Mouse (Mus musculus) neural tube, embryonic 12.5 days (tissue): Measurements from ENCODE around the gene Hoxd12. TPM values are rescaled to one million over a fixed set of nuclear protein-coding genes. Genes with fewer than 3 reads are reported as not detected.

ENCODE experiments used
- ATAC-seq: fragments of 200-750 bp; cut with Nextera tagmentation; 2 replicates; pipeline ENCODE4 v1.8.0; 2017; ENCODE audit warnings: low read depth, mild to moderate bottlenecking, moderate TSS enrichment, moderate library complexity; ENCODE audit not compliant: low FRiP score
- H3K27ac ChIP-seq: fragments of 300-500 bp; sonication (generic); 2 replicates; pipeline ENCODE4 v1.5.1; 2016
- H3K27me3 ChIP-seq: fragments of 300-500 bp; sonication (generic); replicated peaks from 2 replicates; pipeline ENCODE4 v1.6.1; 2016; ENCODE audit warnings: mild to moderate bottlenecking
- H3K36me3 ChIP-seq: fragments of 300-500 bp; sonication (generic); 2 replicates; pipeline ENCODE4 v1.6.1; 2016; ENCODE audit warnings: mild to moderate bottlenecking
- H3K4me1 ChIP-seq: fragments of 300-500 bp; sonication (generic); 2 replicates; pipeline ENCODE4 v1.6.1; 2016
- H3K4me2 ChIP-seq: fragments of 300-500 bp; sonication (generic); replicated peaks from 2 replicates; pipeline ENCODE4 v1.6.1; 2016; ENCODE audit warnings: mild to moderate bottlenecking
- H3K4me3 ChIP-seq: fragments of 300-500 bp; sonication (generic); 2 replicates; pipeline ENCODE4 v1.5.1; 2016
- H3K9ac ChIP-seq: fragments of 300-500 bp; sonication (generic); 2 replicates; pipeline ENCODE4 v1.6.1; 2016; ENCODE audit warnings: mild to moderate bottlenecking
- H3K9me3 ChIP-seq: fragments of 300-500 bp; sonication (generic); 2 replicates; pipeline ENCODE4 v1.6.1; 2016; ENCODE audit warnings: mild to moderate bottlenecking
- WGBS: fragments of 180-500 bp; shearing (Covaris S2); methylation state at CpG from one replicate; pipeline ENCODE4 v1.1.7; 2016; 5-methylcytosine and 5-hydroxymethylcytosine counted together
- polyA plus RNA-seq: library from polyadenylated mRNA; unstranded; fragments of >200 nt; fragmentation: Nextera tagmentation; extraction: Ambion mirVana; gene quantifications from 2 replicates; pipeline ENCODE4 v1.2.1, GENCODE M21; 2016

Gene Hoxd12
- polyA plus RNA-seq, 1 experiment from 2014 or later = 4.1 TPM

DNA sequence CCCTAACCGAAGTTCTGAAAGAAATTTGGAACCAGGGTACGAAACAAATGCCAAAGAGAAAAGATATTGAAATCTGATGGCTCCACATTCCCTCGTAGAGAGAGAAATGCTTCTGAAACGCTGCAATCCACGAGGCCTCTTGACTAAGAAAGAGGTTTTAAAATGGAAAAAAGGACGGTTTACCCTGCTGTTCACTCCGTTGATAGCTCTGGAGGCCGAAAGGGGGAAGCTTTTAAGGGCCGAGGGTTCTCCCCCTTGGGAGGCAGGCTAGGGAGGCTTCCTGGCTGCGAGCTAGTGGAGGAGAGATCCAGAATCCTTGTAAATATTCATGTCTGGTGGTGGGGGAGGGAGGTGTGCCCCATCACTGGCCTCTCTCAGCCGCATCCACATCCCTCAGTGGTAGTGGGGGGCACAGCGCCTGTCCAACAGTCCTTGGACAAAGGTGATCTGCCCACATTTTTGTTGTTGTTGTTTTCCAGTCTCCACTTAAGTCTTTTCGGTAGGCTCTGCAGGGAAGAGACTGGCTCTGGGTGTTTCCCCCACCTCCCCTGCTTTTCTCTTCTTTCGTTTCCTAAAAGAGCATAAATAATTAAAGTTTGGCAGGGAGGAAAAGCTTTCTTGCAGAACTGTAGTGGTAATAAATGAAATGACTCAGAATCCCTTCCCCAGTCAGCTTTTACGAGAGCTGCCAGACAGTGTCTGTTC is 4.2 kb downstream of the Hoxd12 start, which contains the start of gene Hoxd11:
Hoxd11 (plus strand) TSS at position 667 of the 705 bp plus-strand sequence.
- peaks cover 99% of the 10 kb centered on the region for H3K27me3 ChIP-seq
- ATAC-seq = no peak
- H3K9me3 ChIP-seq = no peaks in the 10 kb centered on the region
- peak within 1 kb of the TSS; percentile 53 for H3K9ac ChIP-seq
- peak within 1 kb of the TSS; percentile 53 for H3K4me2 ChIP-seq
- H3K4me3 ChIP-seq = peak within 1 kb of the TSS; percentile 50
- peaks cover 18% of the 10 kb centered on the region for H3K4me1 ChIP-seq
- WGBS = under 1% methylated on average over 15 of the region's 15 CpGs
- H3K27ac ChIP-seq = peak within 1 kb of the TSS; percentile 26
- H3K36me3 ChIP-seq = no peaks in the 10 kb centered on the region

DNA sequence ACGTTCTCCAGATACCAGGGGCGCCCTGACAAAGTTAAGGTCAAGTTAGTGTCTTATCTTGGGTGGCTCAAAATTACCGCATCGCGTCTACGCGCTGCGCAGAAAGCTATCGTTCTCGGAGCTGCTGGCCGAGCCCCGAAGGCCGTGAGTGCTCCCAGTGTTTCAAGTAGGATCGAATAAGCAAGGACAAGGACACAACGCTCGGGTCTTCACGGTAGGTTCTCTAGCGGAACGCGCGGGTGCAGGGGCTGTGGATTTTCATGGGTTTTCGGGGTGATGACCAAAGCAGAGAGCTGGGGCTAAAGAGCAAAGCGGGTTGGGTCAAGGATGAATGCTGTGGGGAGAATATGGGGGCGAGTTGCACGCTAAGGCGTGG is 4.8 kb downstream of the Hoxd12 start:
- H3K27ac ChIP-seq = peak overlapping the region; percentile 26
- no peaks in the 10 kb centered on the region for H3K36me3 ChIP-seq
- 1% methylated on average over 26 of the region's 26 CpGs for WGBS
- H3K4me2 ChIP-seq = peak overlapping the region; percentile 53
- H3K9me3 ChIP-seq = no peaks in the 10 kb centered on the region
- no peak for ATAC-seq
- H3K4me1 ChIP-seq = peaks cover 18% of the 10 kb centered on the region
- H3K27me3 ChIP-seq = peaks cover 99% of the 10 kb centered on the region
- H3K9ac ChIP-seq = peak overlapping the region; percentile 53
- H3K4me3 ChIP-seq = peak overlapping the region; percentile 50

DNA sequence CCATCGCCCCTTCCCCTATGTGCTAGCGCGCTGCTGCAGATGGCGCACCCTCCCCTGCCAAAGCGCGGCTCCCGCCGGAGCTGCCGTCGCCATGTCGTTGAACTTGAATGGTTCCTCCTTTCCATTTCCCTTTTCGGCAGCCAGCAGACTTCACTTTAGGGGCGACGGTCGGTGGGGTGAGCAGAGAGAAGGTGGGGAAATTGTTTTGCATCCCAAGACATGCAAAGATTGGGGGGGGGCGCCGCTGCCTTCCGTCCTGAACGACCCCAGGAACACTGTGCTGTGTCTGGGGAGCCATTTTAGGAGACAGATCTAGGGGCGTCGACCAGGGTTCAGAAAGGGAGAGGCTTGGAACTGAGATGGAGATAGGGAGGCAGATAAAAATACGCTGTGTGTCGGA is 5.2 kb downstream of the Hoxd12 start:
- H3K4me2 ChIP-seq = peak overlapping the region; percentile 53
- no peaks in the 10 kb centered on the region for H3K36me3 ChIP-seq
- peak overlapping the region; percentile 53 for H3K9ac ChIP-seq
- no peak for ATAC-seq
- peaks cover 18% of the 10 kb centered on the region for H3K4me1 ChIP-seq
- H3K27me3 ChIP-seq = peaks cover 99% of the 10 kb centered on the region
- WGBS = under 1% methylated on average over 23 of the region's 23 CpGs
- H3K4me3 ChIP-seq = peak overlapping the region; percentile 50
- H3K27ac ChIP-seq = peak overlapping the region; percentile 26
- H3K9me3 ChIP-seq = no peaks in the 10 kb centered on the region

DNA sequence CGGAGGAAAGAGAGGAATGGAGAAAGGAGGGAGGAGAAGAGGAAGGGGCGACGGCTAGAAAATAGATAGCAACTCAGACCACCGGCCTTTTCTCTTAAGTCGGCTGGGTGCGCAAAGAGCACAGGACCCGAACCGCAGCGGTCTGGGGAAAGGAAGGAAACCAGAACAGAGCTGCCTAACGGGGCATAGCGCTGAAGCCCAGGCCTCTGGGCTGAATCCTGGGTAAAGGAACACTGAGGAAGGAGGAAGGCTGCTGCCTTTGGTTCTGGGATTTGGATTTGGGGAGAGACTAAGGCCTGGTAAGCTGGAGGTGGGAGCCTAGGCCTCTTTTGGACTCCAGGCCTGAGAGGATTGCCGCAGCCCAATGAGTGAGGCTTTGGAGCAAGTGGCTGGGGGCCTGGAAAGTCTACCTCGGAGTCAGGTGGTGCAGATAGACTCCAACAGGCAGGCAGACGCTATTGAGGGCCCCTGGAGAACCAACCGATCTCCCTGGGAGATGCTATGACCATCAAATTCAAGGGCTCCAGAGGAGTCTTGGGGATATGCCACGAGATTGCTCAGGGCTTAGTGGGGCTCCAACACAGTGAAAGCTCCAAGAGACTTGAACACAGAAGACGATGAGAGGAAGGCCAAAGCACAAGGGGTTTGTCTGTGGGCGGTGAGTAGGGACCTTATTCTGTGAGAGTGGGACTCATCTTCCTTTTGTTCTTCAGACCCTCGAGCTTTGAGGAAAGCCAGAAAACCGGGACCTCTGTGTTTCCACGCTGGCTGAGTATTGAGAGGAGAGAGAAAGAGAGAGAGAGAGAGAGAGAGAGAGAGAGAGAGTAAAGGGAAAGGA is 6.0 kb downstream of the Hoxd12 start:
- Histone ChIP-seq H3K4me1 (peaks cover 12% of the 10 kb centered on the region), H3K27me3 (peaks cover 98% of the 10 kb centered on the region), H3K4me3 (peak overlapping the region; percentile 50), H3K27ac (peak overlapping the region; percentile 53; the same call in 1 of the 2 replicates), H3K9me3 (no peaks in the 10 kb centered on the region), H3K9ac (peak overlapping the region; percentile 53), H3K36me3 (no peaks in the 10 kb centered on the region), H3K4me2 (peak overlapping the region; percentile 53)
- WGBS = under 1% methylated on average over 21 of the region's 21 CpGs
- ATAC-seq = no peak

DNA sequence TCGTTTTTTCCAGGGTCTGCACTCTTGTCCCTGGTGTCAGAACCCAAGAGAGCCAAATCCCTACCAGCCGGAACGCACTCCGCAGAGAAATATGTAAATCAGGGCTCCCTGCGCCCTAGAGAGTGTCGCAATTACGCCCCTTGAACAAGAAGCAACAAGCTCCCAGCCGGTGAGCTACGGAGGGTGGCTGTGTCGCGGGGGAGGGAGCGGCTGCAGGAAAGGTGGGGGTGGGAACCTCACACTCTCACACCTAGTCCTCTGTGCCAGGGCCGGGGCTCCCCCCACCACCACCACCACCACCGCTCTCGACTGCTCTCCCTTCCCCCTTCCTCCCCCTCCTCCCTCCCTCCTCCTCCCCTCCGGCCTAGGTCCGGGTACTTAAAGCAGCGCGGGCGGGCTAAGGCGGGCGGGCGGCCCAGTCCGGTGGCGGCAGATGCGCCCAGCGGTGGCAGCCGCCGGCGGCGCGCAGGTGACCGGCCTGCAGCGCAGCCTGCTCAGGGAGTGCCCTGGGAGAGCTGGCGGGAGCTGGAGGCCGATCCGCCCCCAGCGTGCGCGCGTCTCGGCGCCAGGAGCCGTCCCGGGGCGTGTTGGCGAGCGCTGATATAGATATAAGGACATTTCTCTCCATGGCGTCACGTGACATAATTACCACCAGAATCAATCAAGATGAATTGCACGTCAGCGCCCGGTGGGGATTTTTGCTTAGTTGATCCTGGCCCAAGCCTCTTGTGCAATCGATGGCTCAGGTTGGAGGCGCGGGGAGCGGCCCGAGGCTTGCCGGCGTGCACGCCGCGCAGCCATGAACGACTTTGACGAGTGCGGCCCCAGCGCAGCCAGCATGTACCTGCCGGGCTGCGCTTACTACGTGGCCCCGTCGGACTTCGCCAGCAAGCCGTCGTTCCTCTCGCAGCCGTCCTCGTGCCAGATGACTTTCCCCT is 7.0 kb downstream of the Hoxd12 start:
- peak overlapping the region; percentile 53 for H3K4me2 ChIP-seq
- peaks cover 92% of the 10 kb centered on the region for H3K27me3 ChIP-seq
- no peaks in the 10 kb centered on the region for H3K36me3 ChIP-seq
- peak overlapping the region; percentile 82 for H3K27ac ChIP-seq
- H3K4me1 ChIP-seq = peaks cover 12% of the 10 kb centered on the region
- H3K9me3 ChIP-seq = no peaks in the 10 kb centered on the region
- peak; percentile 55 for ATAC-seq
- peak overlapping the region; percentile 88 for H3K9ac ChIP-seq
- WGBS = 1% methylated on average over 77 of the region's 78 CpGs
- H3K4me3 ChIP-seq = peak overlapping the region; percentile 50

DNA sequence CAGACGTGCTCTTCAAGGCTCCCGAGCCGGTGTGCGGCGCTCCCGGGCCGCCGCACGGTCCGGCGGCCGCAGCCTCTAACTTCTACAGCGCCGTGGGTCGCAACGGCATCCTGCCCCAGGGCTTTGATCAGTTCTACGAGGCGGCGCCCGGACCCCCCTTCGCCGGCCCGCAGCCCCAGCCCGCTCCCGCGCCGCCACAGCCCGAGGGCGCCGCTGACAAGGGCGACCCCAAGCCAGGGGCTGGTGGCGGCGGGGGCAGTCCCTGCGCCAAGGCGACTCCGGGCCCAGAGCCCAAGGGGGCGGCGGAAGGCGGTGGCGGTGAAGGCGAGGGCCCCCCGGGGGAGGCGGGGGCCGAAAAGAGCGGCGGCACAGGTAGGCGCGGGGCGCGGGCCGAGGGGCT is 8.0 kb downstream of the Hoxd12 start:
- H3K4me1 ChIP-seq = peaks cover 12% of the 10 kb centered on the region
- H3K4me3 ChIP-seq = peak overlapping the region; percentile 50
- peaks cover 92% of the 10 kb centered on the region for H3K27me3 ChIP-seq
- no peaks in the 10 kb centered on the region for H3K36me3 ChIP-seq
- peak overlapping the region; percentile 88 for H3K9ac ChIP-seq
- H3K4me2 ChIP-seq = peak overlapping the region; percentile 53
- no peak for ATAC-seq
- H3K27ac ChIP-seq = peak overlapping the region; percentile 82; the same call in 1 of the 2 replicates
- WGBS = under 1% methylated on average over 51 of the region's 51 CpGs
- no peaks in the 10 kb centered on the region for H3K9me3 ChIP-seq

DNA sequence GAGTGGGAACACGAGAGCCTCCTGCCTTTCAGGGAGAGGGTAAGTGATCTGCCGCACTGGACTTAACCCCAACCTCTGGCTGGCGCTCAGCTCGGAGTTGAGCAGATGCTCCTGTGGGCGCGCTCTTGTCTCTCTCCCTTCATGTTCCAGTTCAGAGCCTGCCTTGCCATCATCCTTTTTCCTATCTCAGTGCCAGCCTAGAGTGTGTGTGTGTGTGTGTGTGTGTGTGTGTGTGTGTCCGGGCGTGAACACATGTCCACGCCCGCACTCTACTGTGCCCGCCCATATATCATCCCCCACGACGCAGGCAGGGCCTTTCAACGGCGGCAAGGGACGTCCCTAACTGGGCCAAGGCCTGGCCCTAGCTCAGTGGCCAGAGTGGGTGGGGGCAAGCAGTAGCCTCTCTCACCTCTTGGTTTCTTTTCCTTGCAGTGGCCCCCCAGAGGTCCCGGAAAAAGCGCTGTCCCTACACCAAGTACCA is 8.7 kb downstream of the Hoxd12 start:
- Histone ChIP-seq H3K4me1 (peaks cover 12% of the 10 kb centered on the region), H3K4me3 (peak overlapping the region; percentile 50), H3K9ac (peak overlapping the region; percentile 88), H3K36me3 (no peaks in the 10 kb centered on the region), H3K9me3 (no peaks in the 10 kb centered on the region), H3K27ac (no peak overlapping the region), H3K4me2 (peak overlapping the region; percentile 53), H3K27me3 (peaks cover 90% of the 10 kb centered on the region)
- no peak for ATAC-seq
- WGBS = 0% methylated on average over 17 of the region's 18 CpGs

DNA sequence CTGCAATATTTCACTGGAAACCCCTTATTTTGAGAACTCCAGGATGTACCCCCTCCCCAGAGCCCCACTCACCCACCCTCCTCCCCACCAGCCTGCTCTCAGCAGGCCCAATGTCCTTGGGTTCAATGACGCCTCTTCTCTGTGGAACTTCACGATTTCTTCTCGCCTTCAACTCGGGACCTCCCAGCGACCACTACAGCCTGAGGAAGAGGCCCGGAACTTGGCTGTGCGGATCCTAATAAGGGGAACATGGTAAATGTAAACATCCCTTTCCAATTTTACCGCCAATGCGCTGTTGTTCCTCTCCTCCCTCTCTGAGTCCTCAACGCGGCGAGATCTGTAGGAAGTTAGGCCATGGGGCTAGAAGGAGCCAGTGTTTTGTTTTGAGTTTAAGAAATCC is 9.3 kb downstream of the Hoxd12 start:
- ATAC-seq = no peak
- Histone ChIP-seq H3K9ac (peak overlapping the region; percentile 88), H3K4me2 (peak overlapping the region; percentile 53), H3K36me3 (no peaks in the 10 kb centered on the region), H3K9me3 (no peaks in the 10 kb centered on the region), H3K27ac (no peak overlapping the region), H3K4me3 (peak overlapping the region; percentile 50), H3K27me3 (peaks cover 88% of the 10 kb centered on the region), H3K4me1 (peaks cover 12% of the 10 kb centered on the region)
- under 1% methylated on average over 12 of the region's 12 CpGs for WGBS

DNA sequence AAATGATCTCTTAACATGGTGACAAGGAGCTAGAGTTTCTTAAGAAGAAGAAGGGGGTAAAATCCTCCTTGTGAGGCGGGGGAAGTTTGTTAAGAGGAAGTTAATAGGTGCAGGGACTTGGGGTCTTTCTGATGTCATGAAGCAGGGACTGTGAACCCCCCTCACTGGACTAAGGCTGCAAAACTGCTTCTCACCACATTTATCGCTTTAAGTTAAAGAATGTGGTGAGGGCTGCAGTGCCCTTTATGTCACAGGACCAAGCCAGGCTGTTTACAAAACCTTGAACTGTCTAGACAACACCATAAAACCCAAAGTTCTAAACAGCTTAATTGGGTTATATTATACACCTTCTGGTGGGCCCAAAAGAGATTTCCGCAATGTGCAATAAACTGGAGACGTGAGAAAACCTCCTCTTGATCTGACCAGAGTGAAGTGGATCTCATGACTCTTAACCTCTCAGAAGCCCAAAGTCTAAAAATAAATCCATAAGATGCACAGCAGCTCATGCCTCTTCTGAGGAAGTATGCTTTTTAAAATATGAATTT is 10.3 kb downstream of the Hoxd12 start:
- H3K9me3 ChIP-seq = no peaks in the 10 kb centered on the region
- H3K4me1 ChIP-seq = peaks cover 12% of the 10 kb centered on the region
- peaks cover 86% of the 10 kb centered on the region for H3K27me3 ChIP-seq
- H3K27ac ChIP-seq = no peak overlapping the region
- WGBS = 9% methylated on average over 4 of the region's 4 CpGs
- H3K4me3 ChIP-seq = peak overlapping the region; percentile 5
- H3K9ac ChIP-seq = no peak overlapping the region
- no peak for ATAC-seq
- no peaks in the 10 kb centered on the region for H3K36me3 ChIP-seq
- H3K4me2 ChIP-seq = peak overlapping the region; percentile 53

DNA sequence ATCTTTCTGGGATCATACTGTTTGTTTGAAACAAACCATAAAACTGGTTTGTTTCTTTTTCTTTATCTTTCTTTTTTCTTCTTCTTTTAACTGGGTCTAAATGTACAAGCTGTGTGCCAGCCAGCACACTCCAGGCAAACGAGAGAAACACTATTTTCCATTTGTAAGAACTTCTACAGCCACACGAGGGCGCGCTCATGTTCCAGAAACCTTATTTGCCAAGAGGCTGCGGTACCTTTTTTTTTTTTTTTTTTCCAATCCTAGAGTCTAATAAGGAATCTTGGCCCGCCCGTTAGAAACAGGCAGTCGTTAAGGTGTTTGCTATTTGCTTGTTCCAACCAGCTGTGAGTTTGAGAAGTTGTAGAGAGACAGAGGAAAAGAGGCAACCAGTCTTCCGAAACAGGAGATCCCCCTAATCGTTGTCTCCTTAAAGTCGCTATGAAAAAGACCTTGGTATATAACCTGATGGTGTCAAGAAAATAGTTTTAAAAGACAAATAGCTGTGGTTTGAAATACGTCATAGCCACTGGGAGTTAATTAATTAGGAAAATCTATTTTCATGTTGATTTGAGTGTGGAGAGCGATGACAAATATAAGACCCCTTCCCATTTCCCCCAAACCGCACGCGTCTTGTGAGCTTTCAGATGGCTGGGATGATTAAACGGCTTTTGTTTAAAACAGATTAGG is 11.6 kb downstream of the Hoxd12 start:
- H3K4me2 ChIP-seq = peak overlapping the region; percentile 55
- peaks cover 80% of the 10 kb centered on the region for H3K27me3 ChIP-seq
- peak overlapping the region; percentile 43 for H3K4me3 ChIP-seq
- H3K4me1 ChIP-seq = peaks cover 12% of the 10 kb centered on the region
- H3K9ac ChIP-seq = peak overlapping the region; percentile 70; the same call in 1 of the 2 replicates
- no peak overlapping the region for H3K27ac ChIP-seq
- no peaks in the 10 kb centered on the region for H3K36me3 ChIP-seq
- ATAC-seq = no peak
- 4% methylated on average over 17 of the region's 17 CpGs for WGBS
- H3K9me3 ChIP-seq = no peaks in the 10 kb centered on the region
